Comparison of ENCODE assay signal across 14 mouse cellular contexts in the genomic region with DNA sequence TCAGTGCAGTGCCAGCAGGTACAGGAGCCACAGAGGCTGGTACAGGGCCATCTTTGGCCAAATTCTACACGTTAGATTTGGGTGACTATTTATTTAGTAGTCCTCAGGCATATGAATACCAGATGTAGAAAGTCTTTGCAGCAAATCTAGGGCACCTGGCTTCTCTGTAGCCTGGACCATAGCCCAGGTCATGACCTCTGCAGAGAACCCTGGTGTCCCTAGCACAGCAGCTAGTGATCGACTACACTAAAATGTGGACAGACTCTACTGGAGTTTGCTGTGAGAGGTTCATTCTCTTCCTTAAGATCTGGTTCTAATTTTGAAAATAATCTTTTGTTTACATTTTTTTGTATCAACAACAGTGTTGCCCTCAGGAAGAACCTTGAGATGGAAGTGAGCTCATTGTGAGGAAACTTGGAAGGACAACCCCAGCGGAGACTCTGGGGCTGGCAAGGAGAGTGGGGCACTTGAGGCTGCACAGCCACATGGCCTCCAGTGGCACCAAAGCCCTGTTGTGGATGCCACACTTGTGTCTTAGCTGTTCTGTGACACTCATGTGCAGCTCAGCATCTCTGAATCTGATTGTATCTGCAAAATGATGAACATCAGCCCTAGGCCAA.
DNase-seq lines count a peak whose midpoint lies in the region; ATAC-seq lines count a peak whose summit lies in the region.
"Had no signal": no experiment of that assay in that cellular context is flagged by ENCODE, and none has a peak within 500 bp of the region (broad histone marks: within the 10 kb centered on the region; RNA-seq: fewer than 3 reads in every experiment).

No protein-coding gene starts in this region.

- DNase-seq in heart, adult 11 months = peak; percentile 85
- DNase-seq in heart, postnatal 36 days = no peak
- DNase-seq in 3T3-L1 (ENCODE audit: low read depth, low spot score) = peak; percentile 49
- DNase-seq in NIH3T3 (ENCODE audit: low read depth) = peak; percentile 86
- peak; percentile 58 for DNase-seq in lung, postnatal 36 days
- no peak for DNase-seq in kidney, adult 18-20 months
- DNase-seq: cerebellum, adult 2 months; cerebellum, postnatal 25 days; embryo, embryonic 11 days; kidney, postnatal 36 days; midbrain, embryonic 14.5 days had no signal

- no peak for ATAC-seq in monocyte, adult 5-6 weeks (replicated peaks; ENCODE audit: insufficient number of reproducible peaks, low FRiP score, low TSS enrichment, poor library complexity, severe bottlenecking)
- ATAC-seq: hindbrain, embryonic 16.5 days; intestine, embryonic 15.5 days had no signal

- intact Hi-C loops in heart, postnatal 36 days (cut with DNase I) = loop anchor here (10.0 kb wide), 1 partner anchor 323 kb away; no protein-coding TSS in a partner anchor

Comparison
In these comparisons a context has a peak if more than half of its experiments do, and no peak if none do; other contexts are left out.
1. DNase-seq: peak in heart, adult 11 months (single experiment), 3T3-L1 (single experiment), NIH3T3 (single experiment) and lung, postnatal 36 days (single experiment); none in heart, postnatal 36 days (0 of 2) and kidney, adult 18-20 months (single experiment).